Mouse (Mus musculus) liver, adult (tissue): ENCODE results near the gene Maz.

Experiments used
- GATA4 ChIP-seq: IDR thresholded peaks from 2 replicates; pipeline ENCODE4 v1.6.1; 2014; ENCODE audit warnings: mild to moderate bottlenecking, low read length; ENCODE audit not compliant: insufficient replicate concordance

Gene Maz

GRCm38 (mm10) chr7:127026984-127027726 lies at the start of gene Maz:
Maz (minus strand) TSS chr7:127027037.
- peak; percentile 51; the same call in 1 of the 2 replicates for TF ChIP-seq GATA4

- no peak for TF ChIP-seq GATA4
Observed at GRCm38 (mm10) chr7:127076188-127076587, 49.4 kb upstream of the Maz start.

- TF ChIP-seq GATA4: no peak
Observed at GRCm38 (mm10) chr7:127073221-127073620, 46.4 kb upstream of the Maz start.

GRCm38 (mm10) chr7:127070871-127071413 lies 44.1 kb upstream of the Maz start:
- no peak for TF ChIP-seq GATA4

- TF ChIP-seq GATA4: no peak
Observed at GRCm38 (mm10) chr7:127066317-127066716, 39.5 kb upstream of the Maz start.

- no peak for TF ChIP-seq GATA4
Observed at GRCm38 (mm10) chr7:127065538-127065937, 38.7 kb upstream of the Maz start.

- TF ChIP-seq GATA4: no peak
Observed at GRCm38 (mm10) chr7:127055026-127055585, 28.3 kb upstream of the Maz start.

GRCm38 (mm10) chr7:127041851-127042672 lies 15.2 kb upstream of the Maz start, which contains the start of gene Kif22:
Kif22 (minus strand) TSS chr7:127042471.
- TF ChIP-seq GATA4: no peak

GRCm38 (mm10) chr7:127031244-127031643 lies 4.4 kb upstream of the Maz start:
- TF ChIP-seq GATA4: no peak

GRCm38 (mm10) chr7:127030172-127030571 lies 3.3 kb upstream of the Maz start:
- TF ChIP-seq GATA4: no peak

GRCm38 (mm10) chr7:127027885-127028284 lies 1.0 kb upstream of the Maz start:
- TF ChIP-seq GATA4: no peak

GRCm38 (mm10) chr7:127026616-127026983 lies 237 bp downstream of the Maz start:
- TF ChIP-seq GATA4: no peak

GRCm38 (mm10) chr7:127026161-127026600 lies 656 bp downstream of the Maz start:
- TF ChIP-seq GATA4: no peak

- TF ChIP-seq GATA4: no peak
Observed at GRCm38 (mm10) chr7:127025556-127026160, 1.2 kb downstream of the Maz start.
